Mouse (Mus musculus) thymus, postnatal 10 days (tissue): ENCODE data around the gene Igsf1.

ENCODE experiments used
- DNase-seq, 2 experiments: peaks; one replicate each; pipeline ENCODE4 v3.0.0; 2021; ENCODE audit warnings: low spot score in 2 of 2

Igsf1 gene

GRCm38 (mm10) chrX:49797213-49798019 lies at the start of gene Igsf1:
Gene Igsf1, minus strand, starts transcription at chrX:49797749.
- DNase-seq, result no peak

GRCm38 (mm10) chrX:49770828-49771227 lies 26.7 kb downstream of the Igsf1 start:
- DNase-seq, result no peak

GRCm38 (mm10) chrX:49745192-49745591 lies 52.4 kb downstream of the Igsf1 start:
- DNase-seq, result no peak

GRCm38 (mm10) chrX:49734959-49735358 lies 62.6 kb downstream of the Igsf1 start, which contains the start of gene Olfr1321:
Gene Olfr1321, minus strand, starts transcription at chrX:49735059.
- no peak for DNase-seq
